Mouse (Mus musculus) olfactory bulb, adult 2 months (tissue): ENCODE measurements around the gene Olfr571.

Experiments used
- CTCF ChIP-seq: fragments of 200-500 bp; IDR thresholded peaks from 2 replicates; pipeline ENCODE4 v1.5.1; 2012; ENCODE audit warnings: low read depth, mild to moderate bottlenecking, low read length, moderate library complexity; ENCODE audit not compliant: insufficient read depth
- POLR2A ChIP-seq: fragments of 200-500 bp; IDR thresholded peaks from 2 replicates; pipeline ENCODE4 v1.6.1; 2012; ENCODE audit warnings: mild to moderate bottlenecking, low read depth, low read length, moderate library complexity; ENCODE audit not compliant: insufficient read depth

- TF ChIP-seq CTCF: no peak
- TF ChIP-seq POLR2A: no peak
These were observed at the start of gene Olfr571 for GRCm38 (mm10) chr7:102917032-102917875.
